Mouse (Mus musculus) midbrain, embryonic 16.5 days (tissue): ENCODE data around the gene Usp10. TPM values are rescaled to one million over a fixed set of nuclear protein-coding genes. Genes with fewer than 3 reads are reported as not detected.

Experiments
- ATAC-seq: fragments of 200-750 bp; cut with Nextera tagmentation; 2 replicates; pipeline ENCODE4 v1.8.0; 2017; ENCODE audit warnings: moderate TSS enrichment
- H3K27ac ChIP-seq: fragments of 300-500 bp; sonication (generic); 2 replicates; pipeline ENCODE4 v1.5.1; 2014; ENCODE audit warnings: mild to moderate bottlenecking, low read length, mixed read lengths
- H3K27me3 ChIP-seq: fragments of 300-500 bp; sonication (generic); 2 replicates; pipeline ENCODE4 v1.6.1; 2014; ENCODE audit warnings: low read depth, low read length, mixed read lengths; ENCODE audit not compliant: control insufficient read depth, insufficient read depth
- H3K36me3 ChIP-seq: fragments of 300-500 bp; sonication (generic); 2 replicates; pipeline ENCODE4 v1.6.1; 2014; ENCODE audit warnings: mild to moderate bottlenecking, low read length, moderate library complexity, mixed read lengths; ENCODE audit not compliant: control insufficient read depth, insufficient read depth
- H3K4me1 ChIP-seq: fragments of 300-500 bp; sonication (generic); 2 replicates; pipeline ENCODE4 v1.6.1; 2014; ENCODE audit warnings: mild to moderate bottlenecking, low read length, mixed read lengths; ENCODE audit not compliant: control insufficient read depth, insufficient read depth
- H3K4me2 ChIP-seq: fragments of 300-500 bp; sonication (generic); 2 replicates; pipeline ENCODE4 v1.6.1; 2014; ENCODE audit warnings: mild to moderate bottlenecking, low read length, mixed read lengths
- H3K4me3 ChIP-seq: fragments of 300-500 bp; sonication (generic); 2 replicates; pipeline ENCODE4 v1.5.1; 2014; ENCODE audit warnings: low read depth, mild to moderate bottlenecking, low read length, moderate library complexity, mixed read lengths
- H3K9ac ChIP-seq: fragments of 300-500 bp; sonication (generic); 2 replicates; pipeline ENCODE4 v1.6.1; 2014; ENCODE audit warnings: low read depth, low read length, mixed read lengths
- H3K9me3 ChIP-seq: fragments of 300-500 bp; sonication (generic); replicated peaks from 2 replicates; pipeline ENCODE4 v1.6.1; 2014; ENCODE audit warnings: mild to moderate bottlenecking, low read length, mixed read lengths; ENCODE audit not compliant: control insufficient read depth, poor library complexity, severe bottlenecking
- WGBS: fragments of 180-500 bp; shearing (Covaris S2); extraction: QIAGEN DNeasy Blood & Tissue Kit; methylation state at CpG from one replicate; pipeline ENCODE4 v1.1.7; 2014; 5-methylcytosine and 5-hydroxymethylcytosine counted together
- polyA plus RNA-seq: library from polyadenylated mRNA; unstranded; fragments of >200 nt; fragmentation: Nextera tagmentation; extraction: Ambion mirVana; gene quantifications from 2 replicates; pipeline ENCODE4 v1.2.1, GENCODE M21; 2015

Gene Usp10
- polyA plus RNA-seq: 139 and 140 TPM in 2 replicates

GRCm38 (mm10) chr8:119909944-119910546 lies at the start of gene Usp10:
Gene Usp10, plus strand, starts transcription at chr8:119910360.
- ATAC-seq: peak; percentile 25; the same call in 1 of the 2 replicates
- WGBS: 21% methylated on average over 13 of the region's 13 CpGs
- no peaks in the 10 kb centered on the region for H3K27me3 ChIP-seq
- peak within 1 kb of the TSS; percentile 88 for H3K4me2 ChIP-seq
- peak within 1 kb of the TSS; percentile 97 for H3K27ac ChIP-seq
- H3K9ac ChIP-seq: peak within 1 kb of the TSS; percentile 97
- H3K4me1 ChIP-seq: peaks cover 38% of the 10 kb centered on the region
- peak within 1 kb of the TSS; percentile 92 for H3K4me3 ChIP-seq
- H3K36me3 ChIP-seq: no peaks in the 10 kb centered on the region
- H3K9me3 ChIP-seq: no peaks in the 10 kb centered on the region

GRCm38 (mm10) chr8:119861706-119862389 lies 48.3 kb upstream of the Usp10 start, which contains the start of gene Klhl36:
Gene Klhl36, plus strand, starts transcription at chr8:119862266.
- H3K9ac ChIP-seq: peak within 1 kb of the TSS; percentile 86
- peak within 1 kb of the TSS; percentile 70 for H3K27ac ChIP-seq
- peak; percentile 96 for ATAC-seq
- no peaks in the 10 kb centered on the region for H3K9me3 ChIP-seq
- H3K4me1 ChIP-seq: peaks cover 13% of the 10 kb centered on the region
- no peaks in the 10 kb centered on the region for H3K27me3 ChIP-seq
- no peaks in the 10 kb centered on the region for H3K36me3 ChIP-seq
- H3K4me3 ChIP-seq: peak within 1 kb of the TSS; percentile 81
- under 1% methylated on average over 28 of the region's 35 CpGs for WGBS
- peak within 1 kb of the TSS; percentile 72 for H3K4me2 ChIP-seq

- Histone ChIP-seq H3K36me3 (no peaks in the 10 kb centered on the region), H3K27me3 (no peaks in the 10 kb centered on the region), H3K4me3 (peak overlapping the region; percentile 81), H3K9ac (peak overlapping the region; percentile 86), H3K9me3 (no peaks in the 10 kb centered on the region), H3K27ac (peak overlapping the region; percentile 70), H3K4me1 (peaks cover 13% of the 10 kb centered on the region), H3K4me2 (peak overlapping the region; percentile 72)
- 1% methylated on average over 19 of the region's 19 CpGs for WGBS
- ATAC-seq: no peak; the same call in none of the 2 replicates
Measured at GRCm38 (mm10) chr8:119862390-119862734, 47.8 kb upstream of the Usp10 start.

- Histone ChIP-seq H3K4me3 (peak overlapping the region; percentile 81), H3K4me1 (peaks cover 13% of the 10 kb centered on the region), H3K4me2 (peak overlapping the region; percentile 72), H3K9ac (peak overlapping the region; percentile 86), H3K9me3 (no peaks in the 10 kb centered on the region), H3K36me3 (no peaks in the 10 kb centered on the region), H3K27ac (peak overlapping the region; percentile 70; the same call in 1 of the 2 replicates), H3K27me3 (no peaks in the 10 kb centered on the region)
- 10% methylated on average over 6 of the region's 6 CpGs for WGBS
- no peak for ATAC-seq
Measured at GRCm38 (mm10) chr8:119862749-119863148, 47.4 kb upstream of the Usp10 start.

GRCm38 (mm10) chr8:119869616-119870015 lies 40.5 kb upstream of the Usp10 start:
- peaks cover 23% of the 10 kb centered on the region for H3K36me3 ChIP-seq
- no peak for ATAC-seq

GRCm38 (mm10) chr8:119873181-119873580 lies 37.0 kb upstream of the Usp10 start:
- Histone ChIP-seq H3K9me3 (no peaks in the 10 kb centered on the region), H3K4me2 (no peak overlapping the region), H3K4me3 (no peak overlapping the region), H3K9ac (no peak overlapping the region), H3K36me3 (peaks cover 32% of the 10 kb centered on the region), H3K4me1 (no peaks in the 10 kb centered on the region), H3K27ac (no peak overlapping the region), H3K27me3 (no peaks in the 10 kb centered on the region)
- no peak for ATAC-seq
- 100% methylated on average over 1 of the region's 1 CpGs for WGBS

More at GRCm38 (mm10) chr8:119869616-119870015, 40.5 kb upstream of the Usp10 start:
- H3K4me3 ChIP-seq: no peak overlapping the region
- no peaks in the 10 kb centered on the region for H3K27me3 ChIP-seq
- 85% methylated on average over 20 of the region's 20 CpGs for WGBS
- no peak overlapping the region for H3K4me2 ChIP-seq
- no peaks in the 10 kb centered on the region for H3K4me1 ChIP-seq
- no peak overlapping the region for H3K27ac ChIP-seq
- no peak overlapping the region for H3K9ac ChIP-seq
- no peaks in the 10 kb centered on the region for H3K9me3 ChIP-seq

- 78% methylated on average over 6 of the region's 6 CpGs for WGBS
- H3K9ac ChIP-seq: no peak overlapping the region
- no peaks in the 10 kb centered on the region for H3K27me3 ChIP-seq
Measured at GRCm38 (mm10) chr8:119881301-119881700, 28.9 kb upstream of the Usp10 start.

GRCm38 (mm10) chr8:119881917-119882316 lies 28.2 kb upstream of the Usp10 start:
- WGBS: 82% methylated on average over 8 of the region's 8 CpGs
- Histone ChIP-seq H3K4me2 (no peak overlapping the region), H3K9ac (no peak overlapping the region), H3K27me3 (no peaks in the 10 kb centered on the region), H3K27ac (no peak overlapping the region), H3K36me3 (peaks cover 5% of the 10 kb centered on the region; the same call in 1 of the 2 replicates), H3K9me3 (no peaks in the 10 kb centered on the region), H3K4me3 (no peak overlapping the region), H3K4me1 (no peaks in the 10 kb centered on the region)
- no peak for ATAC-seq

More at GRCm38 (mm10) chr8:119881301-119881700, 28.9 kb upstream of the Usp10 start:
- Histone ChIP-seq H3K36me3 (peaks cover 8% of the 10 kb centered on the region; the same call in 1 of the 2 replicates), H3K4me1 (no peaks in the 10 kb centered on the region), H3K27ac (no peak overlapping the region), H3K4me2 (no peak overlapping the region), H3K9me3 (no peaks in the 10 kb centered on the region), H3K4me3 (no peak overlapping the region)
- ATAC-seq: no peak

- ATAC-seq: no peak
- Histone ChIP-seq H3K27me3 (no peaks in the 10 kb centered on the region), H3K4me2 (no peak overlapping the region), H3K9me3 (no peaks in the 10 kb centered on the region), H3K27ac (no peak overlapping the region), H3K4me1 (no peaks in the 10 kb centered on the region), H3K9ac (no peak overlapping the region), H3K4me3 (no peak overlapping the region), H3K36me3 (no peaks in the 10 kb centered on the region)
- WGBS: 91% methylated on average over 7 of the region's 7 CpGs
Measured at GRCm38 (mm10) chr8:119883281-119883680, 26.9 kb upstream of the Usp10 start.
